Mouse (Mus musculus): ENCODE results near the gene Tmem163. TPM values are rescaled to one million over a fixed set of nuclear protein-coding genes. Genes with fewer than 3 reads are reported as not detected.

Tmem163 gene
- polyA plus RNA-seq, 1 experiment: 2.5 TPM

DNA sequence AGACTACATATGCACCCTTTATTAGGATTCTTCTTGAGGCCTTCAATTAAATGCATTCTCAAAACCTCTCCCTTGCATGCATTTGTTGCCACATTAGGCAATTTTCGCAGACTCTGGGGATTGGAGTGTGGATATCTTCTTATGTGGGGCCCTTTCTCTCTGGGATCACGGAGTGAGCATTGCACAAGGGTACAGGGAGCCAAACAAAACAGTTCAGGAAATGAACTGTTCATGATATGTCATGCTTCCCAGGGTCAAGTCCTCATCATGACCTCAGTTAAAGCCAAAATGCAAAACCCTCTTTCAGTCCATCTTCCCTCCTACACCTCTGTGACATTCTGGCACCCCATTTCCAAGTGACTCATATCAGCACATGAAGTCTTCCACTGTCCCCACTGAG lies 27.8 kb downstream of the Tmem163 start:
- no peak for TF ChIP-seq CTCF (conservative IDR thresholded peaks at IDR 0.05; ENCODE audit: insufficient read depth, insufficient read length, low read depth, low read length)
- no peak overlapping the region for H3K27ac ChIP-seq (ENCODE audit: insufficient read depth, low read depth, low read length)
- H3K36me3 ChIP-seq (ENCODE audit: control insufficient read depth, insufficient read depth, low read length): no peaks in the 10 kb centered on the region
- H3K4me1 ChIP-seq (ENCODE audit: control insufficient read depth, insufficient read depth, low read length): no peaks in the 10 kb centered on the region
- H3K4me3 ChIP-seq (ENCODE audit: insufficient read depth, low read depth, low read length): no peak overlapping the region
- 72% methylated on average over 2 of the region's 2 CpGs for WGBS
- no peak for DNase-seq
- H3K27me3 ChIP-seq (replicated peaks; ENCODE audit: control insufficient read depth, insufficient read depth, low read length): no peaks in the 10 kb centered on the region

DNA sequence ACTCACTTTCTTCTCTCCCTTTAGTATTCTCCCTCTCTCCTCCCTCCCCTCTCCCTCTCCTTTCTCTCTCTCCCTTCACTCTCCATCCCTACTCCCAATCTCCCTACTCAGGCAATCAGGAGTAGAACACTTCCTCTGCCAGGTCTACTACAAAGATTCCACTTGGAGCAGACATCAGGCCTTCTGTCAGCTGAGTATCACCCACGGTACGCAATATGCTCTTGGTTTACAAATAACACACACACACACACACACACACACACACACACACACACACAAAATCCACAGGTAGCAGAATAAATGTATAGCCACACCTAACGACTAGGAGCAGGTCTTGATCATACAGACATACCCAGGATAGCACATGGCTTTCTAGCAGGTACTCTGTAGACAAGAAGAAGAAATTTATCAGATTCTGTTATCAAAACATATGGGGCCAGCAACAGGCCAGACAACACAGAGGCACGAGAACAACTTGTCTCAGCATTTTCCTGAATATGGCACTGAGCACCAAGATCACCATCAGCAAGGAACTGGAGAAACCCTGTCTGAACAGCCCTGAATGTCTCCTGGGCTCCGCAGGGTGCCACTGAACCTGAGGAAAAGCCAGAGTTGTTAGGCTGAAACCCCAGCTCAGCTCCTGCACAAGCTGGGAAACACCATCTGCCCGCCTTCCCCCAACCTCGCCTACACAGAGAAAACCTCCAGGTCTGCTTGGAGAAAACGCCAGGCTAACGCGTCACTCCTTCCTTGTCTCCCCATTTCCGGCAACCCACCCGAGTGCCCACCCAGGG lies 36.2 kb downstream of the Tmem163 start:
- Histone ChIP-seq H3K27ac (ENCODE audit: insufficient read depth, low read depth, low read length) (no peak overlapping the region), H3K36me3 (ENCODE audit: control insufficient read depth, insufficient read depth, low read length) (no peaks in the 10 kb centered on the region), H3K4me3 (ENCODE audit: insufficient read depth, low read depth, low read length) (no peak overlapping the region), H3K4me1 (ENCODE audit: control insufficient read depth, insufficient read depth, low read length) (no peaks in the 10 kb centered on the region), H3K27me3 (replicated peaks; ENCODE audit: control insufficient read depth, insufficient read depth, low read length) (no peaks in the 10 kb centered on the region)
- DNase-seq: peak; percentile 2
- TF ChIP-seq POLR2A (IDR thresholded peaks at IDR 0.05; ENCODE audit: low read depth, low read length) (no peak), CTCF (conservative IDR thresholded peaks at IDR 0.05; ENCODE audit: insufficient read depth, insufficient read length, low read depth, low read length) (no peak)
- 90% methylated on average over 12 of the region's 12 CpGs for WGBS

DNA sequence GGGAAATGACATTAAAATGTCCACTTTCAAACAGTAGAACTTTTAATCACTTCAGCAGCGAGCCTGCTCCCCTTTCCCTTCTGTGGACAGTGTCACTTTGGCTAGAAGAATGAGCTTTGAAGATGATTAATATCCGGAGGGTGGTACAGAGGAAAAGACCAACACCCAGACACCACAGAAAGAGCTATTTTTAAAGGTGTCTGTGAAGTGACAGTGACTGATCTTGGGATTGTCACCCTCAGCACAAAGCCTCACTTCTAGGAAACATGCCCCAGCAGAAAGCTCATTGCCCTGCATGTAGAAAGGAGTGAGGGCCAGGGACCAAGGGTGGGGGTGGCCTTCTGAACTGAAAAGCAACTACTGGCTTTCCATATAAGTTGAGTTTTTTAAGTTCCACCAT lies 41.4 kb downstream of the Tmem163 start:
- Histone ChIP-seq H3K36me3 (ENCODE audit: control insufficient read depth, insufficient read depth, low read length) (no peaks in the 10 kb centered on the region), H3K27ac (ENCODE audit: insufficient read depth, low read depth, low read length) (no peak overlapping the region)

DNA sequence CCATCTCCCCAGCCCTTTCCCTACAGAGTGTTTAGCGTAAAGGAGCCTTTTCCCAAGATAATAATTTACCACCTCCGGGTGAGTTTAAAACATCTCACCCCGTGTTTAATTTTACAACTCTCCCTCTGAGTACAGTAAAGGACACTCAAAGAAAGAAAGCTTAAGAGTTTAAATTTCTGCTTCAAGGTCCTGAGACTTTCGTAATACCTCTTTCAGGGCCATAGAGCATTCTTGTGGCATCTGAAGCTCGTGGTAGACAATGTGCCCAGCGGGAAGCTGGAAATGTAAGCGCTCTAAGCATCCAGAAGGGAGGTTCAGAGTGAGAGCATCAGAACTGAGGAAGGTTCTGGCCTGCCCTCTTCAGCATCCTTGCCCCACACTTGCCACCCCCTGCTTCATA lies 52.2 kb downstream of the Tmem163 start:
- no peaks in the 10 kb centered on the region for H3K27me3 ChIP-seq (replicated peaks; ENCODE audit: control insufficient read depth, insufficient read depth, low read length)
- TF ChIP-seq POLR2A (IDR thresholded peaks at IDR 0.05; ENCODE audit: low read depth, low read length): no peak
- no peak for TF ChIP-seq CTCF (conservative IDR thresholded peaks at IDR 0.05; ENCODE audit: insufficient read depth, insufficient read length, low read depth, low read length)
- H3K4me3 ChIP-seq (ENCODE audit: insufficient read depth, low read depth, low read length): no peak overlapping the region
- no peaks in the 10 kb centered on the region for H3K4me1 ChIP-seq (ENCODE audit: control insufficient read depth, insufficient read depth, low read length)
- 58% methylated on average over 7 of the region's 7 CpGs for WGBS
- no peaks in the 10 kb centered on the region for H3K36me3 ChIP-seq (ENCODE audit: control insufficient read depth, insufficient read depth, low read length)
- DNase-seq: no peak
- no peak overlapping the region for H3K27ac ChIP-seq (ENCODE audit: insufficient read depth, low read depth, low read length)

More for the DNA sequence above, 41.4 kb downstream of the Tmem163 start:
- WGBS: 53% methylated on average over 2 of the region's 2 CpGs
- TF ChIP-seq CTCF (conservative IDR thresholded peaks at IDR 0.05; ENCODE audit: insufficient read depth, insufficient read length, low read depth, low read length) (no peak), POLR2A (IDR thresholded peaks at IDR 0.05; ENCODE audit: low read depth, low read length) (no peak)
- Histone ChIP-seq H3K4me1 (ENCODE audit: control insufficient read depth, insufficient read depth, low read length) (no peaks in the 10 kb centered on the region), H3K4me3 (ENCODE audit: insufficient read depth, low read depth, low read length) (no peak overlapping the region), H3K27me3 (replicated peaks; ENCODE audit: control insufficient read depth, insufficient read depth, low read length) (no peaks in the 10 kb centered on the region)
- peak; percentile 1 for DNase-seq

DNA sequence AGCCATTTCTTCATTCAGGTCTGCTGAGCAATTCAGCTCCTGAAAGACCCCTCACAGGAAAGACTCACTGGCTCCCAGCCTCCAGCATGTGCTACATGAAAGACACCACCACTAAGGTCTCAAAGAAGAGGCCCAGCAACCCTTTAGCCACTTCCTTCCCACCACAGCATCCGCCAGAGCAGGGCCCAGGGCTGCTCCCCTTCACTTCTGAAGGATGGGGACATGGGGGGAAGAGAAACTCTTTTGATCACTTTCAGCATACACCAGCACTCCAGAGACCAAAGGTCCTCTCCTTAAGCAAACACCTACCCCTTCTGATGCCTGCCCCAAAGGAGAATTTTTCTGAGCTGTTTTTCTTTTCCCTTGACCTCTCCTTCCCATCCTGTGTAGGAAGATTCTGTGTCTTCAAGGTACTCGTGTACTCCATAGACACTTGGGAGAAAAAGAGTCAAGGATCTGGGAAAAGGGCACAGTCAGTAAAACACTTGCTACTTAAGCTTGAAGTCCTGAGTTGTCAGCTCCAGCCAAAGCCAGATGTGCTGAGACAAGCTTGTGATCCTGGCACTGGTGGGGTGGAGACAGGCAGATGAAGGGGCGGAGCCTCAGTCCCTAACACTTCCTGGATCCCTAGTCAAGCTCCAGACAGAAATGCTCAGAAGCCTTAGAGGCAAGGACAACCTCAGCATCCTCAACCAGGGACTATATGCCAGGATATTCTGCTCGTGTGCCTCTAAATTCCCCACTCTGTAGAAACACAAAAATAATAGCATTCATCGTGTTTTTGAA lies 53.6 kb downstream of the Tmem163 start:
- no peak for TF ChIP-seq CTCF (conservative IDR thresholded peaks at IDR 0.05; ENCODE audit: insufficient read depth, insufficient read length, low read depth, low read length)
- TF ChIP-seq POLR2A (IDR thresholded peaks at IDR 0.05; ENCODE audit: low read depth, low read length): no peak
- 44% methylated on average over 5 of the region's 5 CpGs for WGBS
- peak; percentile 9 for DNase-seq
- no peaks in the 10 kb centered on the region for H3K4me1 ChIP-seq (ENCODE audit: control insufficient read depth, insufficient read depth, low read length)
- H3K27me3 ChIP-seq (replicated peaks; ENCODE audit: control insufficient read depth, insufficient read depth, low read length): no peaks in the 10 kb centered on the region
- no peak overlapping the region for H3K27ac ChIP-seq (ENCODE audit: insufficient read depth, low read depth, low read length)
- H3K36me3 ChIP-seq (ENCODE audit: control insufficient read depth, insufficient read depth, low read length): no peaks in the 10 kb centered on the region
- H3K4me3 ChIP-seq (ENCODE audit: insufficient read depth, low read depth, low read length): no peak overlapping the region

DNA sequence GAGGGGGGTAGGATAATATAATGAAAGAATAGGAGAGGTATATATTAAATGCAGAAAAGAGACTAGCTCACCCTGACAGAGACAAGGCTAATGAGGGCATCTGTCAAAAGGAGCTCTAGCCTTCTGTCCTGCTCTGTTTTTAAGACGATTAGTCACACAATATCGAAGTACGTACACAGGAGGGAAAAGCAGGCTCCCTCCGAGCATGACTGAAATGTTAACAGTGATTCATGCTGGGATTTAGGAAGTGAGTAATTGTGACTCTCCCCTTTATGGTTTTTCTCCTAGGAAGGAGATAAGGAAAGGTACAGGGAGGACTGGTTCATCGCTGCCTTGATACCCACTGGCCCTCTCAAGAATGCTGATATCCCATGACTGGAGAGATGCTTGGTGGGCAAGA lies 57.0 kb downstream of the Tmem163 start:
- no peak overlapping the region for H3K4me3 ChIP-seq (ENCODE audit: insufficient read depth, low read depth, low read length)
- H3K27me3 ChIP-seq (replicated peaks; ENCODE audit: control insufficient read depth, insufficient read depth, low read length): no peaks in the 10 kb centered on the region
- TF ChIP-seq POLR2A (IDR thresholded peaks at IDR 0.05; ENCODE audit: low read depth, low read length): no peak
- no peak for TF ChIP-seq CTCF (conservative IDR thresholded peaks at IDR 0.05; ENCODE audit: insufficient read depth, insufficient read length, low read depth, low read length)
- no peak overlapping the region for H3K27ac ChIP-seq (ENCODE audit: insufficient read depth, low read depth, low read length)
- WGBS: 79% methylated on average over 5 of the region's 5 CpGs
- DNase-seq: no peak
- H3K4me1 ChIP-seq (ENCODE audit: control insufficient read depth, insufficient read depth, low read length): no peaks in the 10 kb centered on the region
- no peaks in the 10 kb centered on the region for H3K36me3 ChIP-seq (ENCODE audit: control insufficient read depth, insufficient read depth, low read length)

DNA sequence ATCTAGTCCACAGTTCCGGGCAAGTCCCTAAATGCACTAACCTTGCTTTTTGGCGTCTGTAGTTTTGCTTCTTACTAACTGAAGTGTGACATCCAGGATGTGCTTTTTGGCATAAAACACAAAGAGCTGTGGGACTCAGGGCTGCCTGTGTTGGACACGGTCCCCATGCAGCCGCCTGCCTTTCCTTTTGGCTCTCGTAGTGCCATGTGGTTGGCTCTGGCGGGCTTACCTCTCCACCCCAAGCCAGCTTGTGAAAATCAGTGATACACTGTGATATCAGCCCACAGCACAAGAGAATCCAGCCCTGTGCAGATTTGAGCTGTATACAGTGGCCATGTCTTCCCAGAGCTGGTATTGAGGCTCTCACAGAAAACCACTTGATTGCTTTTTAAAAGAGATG lies 60.3 kb downstream of the Tmem163 start:
- TF ChIP-seq POLR2A (IDR thresholded peaks at IDR 0.05; ENCODE audit: low read depth, low read length) (no peak), CTCF (conservative IDR thresholded peaks at IDR 0.05; ENCODE audit: insufficient read depth, insufficient read length, low read depth, low read length) (no peak)
- no peak overlapping the region for H3K27ac ChIP-seq (ENCODE audit: insufficient read depth, low read depth, low read length)
- no peaks in the 10 kb centered on the region for H3K27me3 ChIP-seq (replicated peaks; ENCODE audit: control insufficient read depth, insufficient read depth, low read length)
- DNase-seq: no peak
- H3K4me1 ChIP-seq (ENCODE audit: control insufficient read depth, insufficient read depth, low read length): no peaks in the 10 kb centered on the region
- H3K4me3 ChIP-seq (ENCODE audit: insufficient read depth, low read depth, low read length): no peak overlapping the region
- WGBS: 70% methylated on average over 6 of the region's 6 CpGs
- no peaks in the 10 kb centered on the region for H3K36me3 ChIP-seq (ENCODE audit: control insufficient read depth, insufficient read depth, low read length)
